Mouse (Mus musculus): ENCODE measurements around the gene Slc6a3.
A peak's percentile ranks its signal among the peaks of the same experiment; 100 is the strongest.

The Slc6a3 gene

GRCm38 (mm10) chr13:73592546-73592945 is 56.0 kb downstream of the Slc6a3 start:
- DNase-seq = no peak

GRCm38 (mm10) chr13:73596276-73596675 is 59.7 kb downstream of the Slc6a3 start:
- DNase-seq = no peak

GRCm38 (mm10) chr13:73600217-73600616 is 63.7 kb downstream of the Slc6a3 start:
- no peak for DNase-seq

- peak; percentile 3 for DNase-seq
Observed at GRCm38 (mm10) chr13:73603046-73603445, 66.5 kb downstream of the Slc6a3 start.

- DNase-seq = peak; percentile 95
Observed at GRCm38 (mm10) chr13:73603522-73604155, 67.1 kb downstream of the Slc6a3 start, which contains the start of gene Clptm1l. TSS of gene Clptm1l (plus strand) at chr13:73604006.

GRCm38 (mm10) chr13:73604156-73604957 is 67.8 kb downstream of the Slc6a3 start:
- no peak for DNase-seq

- no peak for DNase-seq
Observed at GRCm38 (mm10) chr13:73618406-73618805, 81.9 kb downstream of the Slc6a3 start.

GRCm38 (mm10) chr13:73620637-73621036 is 84.1 kb downstream of the Slc6a3 start:
- DNase-seq = no peak

- no peak for DNase-seq
Observed at GRCm38 (mm10) chr13:73626410-73626744, 89.8 kb downstream of the Slc6a3 start.

GRCm38 (mm10) chr13:73626745-73627549 is 90.4 kb downstream of the Slc6a3 start, which contains the start of gene Tert:
TSS of gene Tert (plus strand) at chr13:73626911.
- DNase-seq = peak; percentile 78

Data from thymus, postnatal 25 days (tissue).